Mouse (Mus musculus) embryonic facial prominence, embryonic 12.5 days (tissue): ENCODE measurements around the gene Kdm2b. TPM values are rescaled to one million over a fixed set of nuclear protein-coding genes. Genes with fewer than 3 reads are reported as not detected.

Experiments
- ATAC-seq: fragments of 200-750 bp; cut with Nextera tagmentation; 2 replicates; pipeline ENCODE4 v1.8.0; 2017; ENCODE audit not compliant: insufficient number of reproducible peaks, insufficient read depth, low FRiP score, low TSS enrichment
- H3K27ac ChIP-seq: fragments of 300-500 bp; sonication (generic); 2 replicates; pipeline ENCODE4 v1.5.1; 2016; ENCODE audit warnings: mild to moderate bottlenecking
- H3K27me3 ChIP-seq: fragments of 300-500 bp; sonication (generic); 2 replicates; pipeline ENCODE4 v1.6.1; 2016; ENCODE audit warnings: mild to moderate bottlenecking, moderate library complexity
- H3K36me3 ChIP-seq: fragments of 300-500 bp; sonication (generic); 2 replicates; pipeline ENCODE4 v1.6.1; 2016; ENCODE audit warnings: mild to moderate bottlenecking
- H3K4me1 ChIP-seq: fragments of 300-500 bp; sonication (generic); 2 replicates; pipeline ENCODE4 v1.6.1; 2016
- H3K4me2 ChIP-seq: fragments of 300-500 bp; sonication (generic); replicated peaks from 2 replicates; pipeline ENCODE4 v1.6.1; 2016; ENCODE audit warnings: mild to moderate bottlenecking, moderate library complexity
- H3K4me3 ChIP-seq: fragments of 300-500 bp; sonication (generic); 2 replicates; pipeline ENCODE4 v1.5.1; 2016; ENCODE audit warnings: mild to moderate bottlenecking
- H3K9ac ChIP-seq: fragments of 300-500 bp; sonication (generic); 2 replicates; pipeline ENCODE4 v1.6.1; 2016; ENCODE audit warnings: mild to moderate bottlenecking, moderate library complexity
- H3K9me3 ChIP-seq: fragments of 300-500 bp; sonication (generic); 2 replicates; pipeline ENCODE4 v1.6.1; 2016; ENCODE audit warnings: mild to moderate bottlenecking, moderate library complexity
- WGBS: fragments of 180-500 bp; shearing (Covaris S2); methylation state at CpG from one replicate; pipeline ENCODE4 v1.1.7; 2016; 5-methylcytosine and 5-hydroxymethylcytosine counted together
- polyA plus RNA-seq: library from polyadenylated mRNA; unstranded; fragments of >200 nt; fragmentation: Nextera tagmentation; extraction: Ambion mirVana; gene quantifications from 2 replicates; pipeline ENCODE4 v1.2.1, GENCODE M21; 2016

Kdm2b gene
- polyA plus RNA-seq, 1 experiment from 2014 or later, result 84.4 TPM

GRCm38 (mm10) chr5:122938676-122939075 lies 50.9 kb downstream of the Kdm2b start:
- WGBS, result 82% methylated on average over 3 of the region's 3 CpGs

GRCm38 (mm10) chr5:122937958-122938540 lies 51.6 kb downstream of the Kdm2b start:
- Histone ChIP-seq H3K36me3 (no peaks in the 10 kb centered on the region), H3K4me3 (no peak overlapping the region), H3K27me3 (no peaks in the 10 kb centered on the region), H3K4me2 (no peak overlapping the region), H3K9ac (no peak overlapping the region), H3K27ac (no peak overlapping the region), H3K9me3 (no peaks in the 10 kb centered on the region), H3K4me1 (peaks cover 6% of the 10 kb centered on the region; the same call in 1 of the 2 replicates)
- WGBS, result 81% methylated on average over 4 of the region's 4 CpGs
- ATAC-seq, result no peak

More at GRCm38 (mm10) chr5:122938676-122939075, 50.9 kb downstream of the Kdm2b start:
- H3K9ac ChIP-seq, result no peak overlapping the region
- H3K4me1 ChIP-seq, result peaks cover 6% of the 10 kb centered on the region; the same call in 1 of the 2 replicates
- H3K27me3 ChIP-seq, result no peaks in the 10 kb centered on the region
- no peaks in the 10 kb centered on the region for H3K9me3 ChIP-seq
- H3K36me3 ChIP-seq, result no peaks in the 10 kb centered on the region
- H3K4me2 ChIP-seq, result no peak overlapping the region
- no peak overlapping the region for H3K27ac ChIP-seq
- H3K4me3 ChIP-seq, result no peak overlapping the region
- no peak for ATAC-seq

- H3K27ac ChIP-seq, result no peak overlapping the region
- no peak for ATAC-seq
- H3K9me3 ChIP-seq, result no peaks in the 10 kb centered on the region
- H3K27me3 ChIP-seq, result no peaks in the 10 kb centered on the region
- no peak overlapping the region for H3K4me3 ChIP-seq
- H3K4me1 ChIP-seq, result peaks cover 6% of the 10 kb centered on the region; the same call in 1 of the 2 replicates
- 88% methylated on average over 6 of the region's 6 CpGs for WGBS
- H3K4me2 ChIP-seq, result no peak overlapping the region
- H3K9ac ChIP-seq, result no peak overlapping the region
- H3K36me3 ChIP-seq, result peaks cover 10% of the 10 kb centered on the region
Measured at GRCm38 (mm10) chr5:122937031-122937430, 52.6 kb downstream of the Kdm2b start.

- H3K27me3 ChIP-seq, result no peaks in the 10 kb centered on the region
- H3K9me3 ChIP-seq, result no peaks in the 10 kb centered on the region
- H3K4me1 ChIP-seq, result peaks cover 6% of the 10 kb centered on the region; the same call in 1 of the 2 replicates
- H3K36me3 ChIP-seq, result peaks cover 18% of the 10 kb centered on the region
- no peak overlapping the region for H3K4me2 ChIP-seq
- no peak overlapping the region for H3K4me3 ChIP-seq
- no peak overlapping the region for H3K27ac ChIP-seq
- 83% methylated on average over 4 of the region's 4 CpGs for WGBS
- no peak overlapping the region for H3K9ac ChIP-seq
- ATAC-seq, result no peak
Measured at GRCm38 (mm10) chr5:122935810-122936209, 53.8 kb downstream of the Kdm2b start.

- Histone ChIP-seq H3K4me3 (no peak overlapping the region), H3K36me3 (peaks cover 18% of the 10 kb centered on the region), H3K9me3 (no peaks in the 10 kb centered on the region), H3K27ac (no peak overlapping the region), H3K27me3 (no peaks in the 10 kb centered on the region), H3K9ac (no peak overlapping the region), H3K4me2 (no peak overlapping the region), H3K4me1 (peaks cover 1% of the 10 kb centered on the region; the same call in 1 of the 2 replicates)
- 84% methylated on average over 7 of the region's 7 CpGs for WGBS
- no peak for ATAC-seq
Measured at GRCm38 (mm10) chr5:122930991-122931390, 58.6 kb downstream of the Kdm2b start.

GRCm38 (mm10) chr5:122928293-122928692 lies 61.3 kb downstream of the Kdm2b start:
- Histone ChIP-seq H3K4me1 (no peaks in the 10 kb centered on the region), H3K4me3 (no peak overlapping the region), H3K27ac (no peak overlapping the region), H3K4me2 (no peak overlapping the region), H3K27me3 (no peaks in the 10 kb centered on the region), H3K9ac (no peak overlapping the region), H3K36me3 (peaks cover 18% of the 10 kb centered on the region), H3K9me3 (no peaks in the 10 kb centered on the region)
- no peak for ATAC-seq
- WGBS, result 65% methylated on average over 3 of the region's 3 CpGs

DNA sequence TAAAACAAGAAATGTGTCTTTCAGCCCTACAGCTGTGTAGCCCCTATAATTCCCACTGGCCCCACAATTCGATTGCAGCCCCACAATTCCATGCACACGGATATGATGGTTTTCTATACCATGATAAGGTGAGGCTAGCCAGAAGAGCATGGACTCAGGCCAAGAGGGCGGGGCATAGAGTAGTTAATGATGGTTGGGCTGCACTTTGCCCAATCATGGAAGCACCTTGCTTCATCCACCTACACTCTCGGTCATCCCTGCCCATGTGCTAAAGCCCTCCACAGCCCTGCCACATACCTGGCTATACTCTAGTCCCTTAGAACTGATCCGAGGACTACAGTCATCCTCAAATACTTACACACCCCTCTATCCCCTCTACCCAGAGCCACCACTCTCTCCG lies 61.9 kb downstream of the Kdm2b start:
- H3K4me2 ChIP-seq, result no peak overlapping the region
- no peak for ATAC-seq

GRCm38 (mm10) chr5:122927092-122927491 lies 62.5 kb downstream of the Kdm2b start:
- peaks cover 9% of the 10 kb centered on the region for H3K36me3 ChIP-seq
- no peak overlapping the region for H3K27ac ChIP-seq
- no peaks in the 10 kb centered on the region for H3K4me1 ChIP-seq
- no peak overlapping the region for H3K4me2 ChIP-seq
- no peak for ATAC-seq
- no peak overlapping the region for H3K4me3 ChIP-seq
- H3K9me3 ChIP-seq, result no peaks in the 10 kb centered on the region
- H3K27me3 ChIP-seq, result no peaks in the 10 kb centered on the region
- H3K9ac ChIP-seq, result no peak overlapping the region
- WGBS, result 85% methylated on average over 8 of the region's 8 CpGs

More for the DNA sequence above, 61.9 kb downstream of the Kdm2b start:
- Histone ChIP-seq H3K4me1 (no peaks in the 10 kb centered on the region), H3K9ac (no peak overlapping the region), H3K27ac (no peak overlapping the region), H3K27me3 (no peaks in the 10 kb centered on the region), H3K36me3 (peaks cover 15% of the 10 kb centered on the region), H3K9me3 (no peaks in the 10 kb centered on the region), H3K4me3 (no peak overlapping the region)
- WGBS, result 83% methylated on average over 6 of the region's 6 CpGs

- Histone ChIP-seq H3K27ac (no peak overlapping the region), H3K4me3 (no peak overlapping the region), H3K9ac (no peak overlapping the region), H3K36me3 (0 out of 2 replicates have a peak, but pooled peaks cover 3% of the 10 kb centered on the region), H3K4me1 (no peaks in the 10 kb centered on the region), H3K27me3 (no peaks in the 10 kb centered on the region), H3K9me3 (no peaks in the 10 kb centered on the region), H3K4me2 (no peak overlapping the region)
- 74% methylated on average over 3 of the region's 3 CpGs for WGBS
- ATAC-seq, result no peak
Measured at GRCm38 (mm10) chr5:122926341-122926740, 63.3 kb downstream of the Kdm2b start.

DNA sequence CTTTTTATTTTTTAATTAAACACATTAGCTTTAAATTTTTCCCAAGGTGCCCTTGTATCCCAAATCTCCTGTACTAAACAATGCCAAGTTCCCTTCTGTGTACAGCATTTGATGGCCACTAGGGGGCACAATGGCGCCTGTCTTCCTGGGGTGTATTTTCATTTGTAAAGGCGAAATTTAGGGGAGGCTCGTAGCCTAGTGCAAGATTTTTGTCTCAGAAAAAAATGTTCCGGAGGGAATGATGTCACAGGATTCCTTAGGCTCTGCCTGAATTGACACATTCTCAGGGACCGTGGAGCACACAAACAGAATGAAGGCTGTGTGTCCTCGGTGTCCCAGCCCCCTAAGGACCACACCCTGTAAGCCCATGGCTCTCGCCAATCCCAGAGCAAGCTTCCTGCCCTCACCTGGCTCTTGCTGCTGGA lies 64.1 kb downstream of the Kdm2b start:
- 32% methylated on average over 7 of the region's 7 CpGs for WGBS
- H3K27ac ChIP-seq, result no peak overlapping the region
- H3K9ac ChIP-seq, result no peak overlapping the region
- ATAC-seq, result no peak
- H3K4me3 ChIP-seq, result no peak overlapping the region
- H3K36me3 ChIP-seq, result no peaks in the 10 kb centered on the region
- no peaks in the 10 kb centered on the region for H3K4me1 ChIP-seq
- H3K4me2 ChIP-seq, result no peak overlapping the region
- no peaks in the 10 kb centered on the region for H3K27me3 ChIP-seq
- H3K9me3 ChIP-seq, result no peaks in the 10 kb centered on the region

- Histone ChIP-seq H3K9me3 (no peaks in the 10 kb centered on the region), H3K27ac (no peak overlapping the region), H3K9ac (no peak overlapping the region), H3K4me2 (no peak overlapping the region), H3K4me3 (no peak overlapping the region), H3K4me1 (no peaks in the 10 kb centered on the region), H3K36me3 (no peaks in the 10 kb centered on the region), H3K27me3 (no peaks in the 10 kb centered on the region)
- WGBS, result 90% methylated on average over 10 of the region's 10 CpGs
- no peak for ATAC-seq
Measured at GRCm38 (mm10) chr5:122923871-122924465, 65.7 kb downstream of the Kdm2b start.

DNA sequence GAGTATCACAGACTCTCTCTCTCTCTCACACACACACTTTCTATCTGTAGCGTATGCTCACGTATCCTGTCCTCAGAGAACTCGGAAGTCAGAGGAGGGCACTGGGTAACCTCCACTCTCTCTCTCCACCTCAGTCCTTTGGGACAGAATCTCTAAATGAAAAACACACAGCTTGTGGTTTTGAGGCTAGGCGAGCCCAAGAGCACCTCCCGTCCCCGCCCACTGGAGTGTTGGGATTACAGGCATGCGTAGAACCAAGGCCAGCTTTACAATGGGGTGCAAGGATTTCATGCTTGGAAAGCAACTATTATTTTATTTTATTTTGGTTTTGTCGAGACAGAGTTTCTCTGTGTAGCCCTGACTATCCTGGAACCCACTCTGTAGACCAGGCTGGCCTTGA lies 67.7 kb downstream of the Kdm2b start:
- Histone ChIP-seq H3K9ac (no peak overlapping the region), H3K27ac (no peak overlapping the region), H3K4me2 (no peak overlapping the region), H3K27me3 (no peaks in the 10 kb centered on the region), H3K4me3 (no peak overlapping the region), H3K9me3 (no peaks in the 10 kb centered on the region), H3K36me3 (no peaks in the 10 kb centered on the region), H3K4me1 (0 out of 2 replicates have a peak, but pooled peaks cover 9% of the 10 kb centered on the region)
- WGBS, result 73% methylated on average over 8 of the region's 8 CpGs
- ATAC-seq, result no peak
